Mouse (Mus musculus): ENCODE results near the gene Dennd6b. TPM values are rescaled to one million over a fixed set of nuclear protein-coding genes. Genes with fewer than 3 reads are reported as not detected.

The Dennd6b gene
- total and polyA plus RNA-seq, 3 experiments = 4.1 to 9.1 (median 9.0) TPM

GRCm38 (mm10) chr15:89149271-89150040, 46.8 kb downstream of the Dennd6b start, which contains the start of gene Mapk11:
Gene Mapk11 (minus strand): TSS chr15:89149628.
- no peaks in the 10 kb centered on the region for H3K79me2 ChIP-seq (replicated peaks; ENCODE audit: control insufficient read depth, extremely low read depth, insufficient read depth, poor library complexity, severe bottlenecking)
- no peaks in the 10 kb centered on the region for H3K9me3 ChIP-seq (replicated peaks; ENCODE audit: low read length)
- in situ Hi-C loops (cut with MboI; ENCODE audit: low pct_ligation_motif_present, low pct_unique_long_range_greater_than_20kb, low sequenced_read_pairs) (no loop called here), dilution Hi-C loops (cut with MboI; ENCODE audit: extremely low pct_ligation_motif_present, extremely low pct_unique_long_range_greater_than_20kb, low sequenced_read_pairs) (no loop called here)
- H3K4me3 ChIP-seq (replicated peaks in 1 of 3; ENCODE audit: low read depth in 2 of 3, low read length in 2 of 3, poor library complexity in 1 of 3) = peak within 1 kb of the TSS; percentile 56 to 94 (median 68)
- H3K27me3 ChIP-seq (replicated peaks) = peaks cover 35% of the 10 kb centered on the region
- peak within 1 kb of the TSS; percentile 68 for H3K9ac ChIP-seq (ENCODE audit: insufficient read depth, low read depth)
- peaks cover 14 to 25% of the 10 kb centered on the region in 2 experiments for H3K4me1 ChIP-seq (ENCODE audit: control insufficient read depth in 1 of 2, insufficient read depth in 2 of 2)
- H3K27ac ChIP-seq (ENCODE audit: insufficient read depth, low read depth) = no peak within 1 kb of the TSS
- H3K36me3 ChIP-seq (replicated peaks in 1 of 2; ENCODE audit: control insufficient read depth in 1 of 2, insufficient read depth in 1 of 2, low read length in 1 of 2) = peaks cover 7 to 18% of the 10 kb centered on the region in 2 experiments
- DNase-seq (ENCODE audit: extremely low read depth) = peak; percentile 39
- TF ChIP-seq MAX (IDR thresholded peaks at IDR 0.05; ENCODE audit: low read length) (peak; percentile 89), MXI1 (IDR thresholded peaks at IDR 0.05; ENCODE audit: low read depth, low read length) (peak; percentile 86), ZMIZ1 (IDR thresholded peaks at IDR 0.05; ENCODE audit: low read depth, low read length) (no peak), CTCF (conservative IDR thresholded peaks at IDR 0.05 in 1 of 2, IDR thresholded peaks at IDR 0.05 in 1 of 2; ENCODE audit: low read depth in 2 of 2, low read length in 2 of 2) (no peak), TCF12 (IDR thresholded peaks at IDR 0.05; ENCODE audit: low read depth, low read length) (no peak), MAZ (IDR thresholded peaks at IDR 0.05; ENCODE audit: low read depth, low read length) (peak; percentile 75; the same call in 1 of the 2 replicates), CHD2 (IDR thresholded peaks at IDR 0.05; ENCODE audit: low read length) (0 out of 2 replicates have a peak, but pooled peaks have one; percentile 49), BHLHE40 (IDR thresholded peaks at IDR 0.05; ENCODE audit: low read depth, low read length) (peak; percentile 63), E2F4 (IDR thresholded peaks at IDR 0.05; ENCODE audit: insufficient replicate concordance, low read depth, low read length) (no peak), SIN3A (IDR thresholded peaks at IDR 0.05; ENCODE audit: low read length) (peak; percentile 70), MYC (IDR thresholded peaks at IDR 0.05; ENCODE audit: low read depth, low read length) (peak; percentile 67; the same call in 1 of the 2 replicates), TBP (conservative IDR thresholded peaks at IDR 0.05; ENCODE audit: low read depth, low read length) (no peak), USF2 (conservative IDR thresholded peaks at IDR 0.05; ENCODE audit: low read depth, low read length) (no peak), ZKSCAN1 (IDR thresholded peaks at IDR 0.05; ENCODE audit: borderline replicate concordance, low read depth, low read length) (no peak), KAT2A (IDR thresholded peaks at IDR 0.05; ENCODE audit: insufficient replicate concordance, low read length) (no peak), ELF1 (IDR thresholded peaks at IDR 0.05; ENCODE audit: low read depth, low read length) (no peak), NELFE (IDR thresholded peaks at IDR 0.05; ENCODE audit: low read depth, low read length) (peak; percentile 20; the same call in 1 of the 2 replicates), IRF4 (IDR thresholded peaks at IDR 0.05; ENCODE audit: low read depth, low read length) (no peak), PAX5 (IDR thresholded peaks at IDR 0.05; ENCODE audit: low read length) (no peak), JUN (IDR thresholded peaks at IDR 0.05; ENCODE audit: insufficient read depth, low read depth, low read length) (no peak), UBTF (IDR thresholded peaks at IDR 0.05; ENCODE audit: low read depth, low read length) (no peak), POLR2A (IDR thresholded peaks at IDR 0.05; ENCODE audit: low read depth, low read length) (peak; percentile 49)
- peak within 1 kb of the TSS; percentile 97 for H3K4me2 ChIP-seq (ENCODE audit: insufficient read depth, low read depth, poor library complexity, severe bottlenecking)

All from CH12.LX (cell line).